Mouse (Mus musculus): ENCODE data around the gene Galr2. TPM values are rescaled to one million over a fixed set of nuclear protein-coding genes. Genes with fewer than 3 reads are reported as not detected.

The Galr2 gene
- polyA plus RNA-seq (2021; fragmentation: Nextera tagmentation) = not detected in 2 replicates
- long read RNA-seq, experiment 1 = 0 reads
- long read RNA-seq, experiment 2 = 0 reads

GRCm38 (mm10) chr11:116280751-116281663 lies at the start of gene Galr2:
Galr2 (plus strand) TSS chr11:116280939.

GRCm38 (mm10) chr11:116237742-116238395 lies 42.9 kb upstream of the Galr2 start, which contains the start of gene Evpl:
Evpl (minus strand) TSS chr11:116238077.

GRCm38 (mm10) chr11:116274045-116274666 lies 6.6 kb upstream of the Galr2 start, which contains the start of gene Srp68:
Srp68 (minus strand) TSS chr11:116274217.

DNA sequence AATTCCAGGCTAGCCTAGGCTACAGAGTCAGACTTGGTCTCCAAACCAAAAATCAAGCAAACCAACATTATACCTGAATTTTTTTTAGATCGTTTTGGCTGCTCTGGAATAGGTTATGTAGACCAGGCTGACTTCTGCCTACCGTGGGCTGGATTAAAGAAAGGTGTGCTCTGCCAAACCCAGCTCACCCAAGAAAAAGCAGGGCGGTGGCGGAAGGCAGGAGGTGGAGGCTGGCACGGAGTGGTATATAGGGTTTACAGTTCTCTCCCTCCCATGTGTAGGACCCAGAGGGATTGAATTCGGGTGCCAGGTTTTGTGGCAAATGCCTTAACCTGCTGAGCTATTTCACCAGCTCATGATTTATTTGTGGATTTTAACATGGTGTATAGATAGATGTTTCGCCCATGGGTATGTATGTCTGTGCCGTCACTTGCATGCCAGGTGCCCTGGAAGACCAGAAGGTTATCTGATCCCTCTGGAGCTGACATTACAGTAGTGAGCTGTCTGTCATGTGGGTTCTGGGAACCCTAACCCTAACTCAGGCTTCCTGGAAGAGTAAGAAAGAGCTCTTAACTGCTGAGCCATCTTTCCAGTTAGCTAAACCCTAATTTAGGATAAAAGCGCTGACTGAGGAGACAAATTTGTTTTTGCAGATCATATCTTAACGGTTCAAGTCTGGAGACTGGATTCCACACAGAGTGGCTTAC lies 26.4 kb downstream of the Galr2 start, which contains the start of gene Exoc7:
Gene Exoc7, minus strand, starts transcription at position 215 of the 707 bp plus-strand sequence.

Other genes with a start within 250 kb of the Galr2 start
- gene Unc13d, start 203.0 kb upstream of the Galr2 start, polyA plus RNA-seq (2021; fragmentation: Nextera tagmentation) = 1.0 and 1.3 TPM in 2 replicates
- 252 and 516 TPM in 2 replicates for gene Wbp2, start 193.9 kb upstream of the Galr2 start, polyA plus RNA-seq (2021; fragmentation: Nextera tagmentation)
- gene Trim47, start 153.7 kb upstream of the Galr2 start, polyA plus RNA-seq (2021; fragmentation: Nextera tagmentation) = 2.7 and 4.7 TPM in 2 replicates
- 2.0 and 2.8 TPM in 2 replicates for gene Trim65, start 149.8 kb upstream of the Galr2 start, polyA plus RNA-seq (2021; fragmentation: Nextera tagmentation)
- gene Mrpl38, start 142.1 kb upstream of the Galr2 start, polyA plus RNA-seq (2021; fragmentation: Nextera tagmentation) = 62.0 and 78.9 TPM in 2 replicates
- 25.2 and 27.1 TPM in 2 replicates for gene Fbf1, start 112.8 kb upstream of the Galr2 start, polyA plus RNA-seq (2021; fragmentation: Nextera tagmentation)
- 100.0 and 109 TPM in 2 replicates for gene Ten1, start 82.1 kb upstream of the Galr2 start, polyA plus RNA-seq (2021; fragmentation: Nextera tagmentation)
- gene Acox1, start 81.9 kb upstream of the Galr2 start, polyA plus RNA-seq (2021; fragmentation: Nextera tagmentation) = 65.0 and 76.9 TPM in 2 replicates
- 0.53 and 0.79 TPM in 2 replicates for gene Evpl, start 42.9 kb upstream of the Galr2 start, polyA plus RNA-seq (2021; fragmentation: Nextera tagmentation)
- gene Srp68, start 6.7 kb upstream of the Galr2 start, polyA plus RNA-seq (2021; fragmentation: Nextera tagmentation) = 25.9 and 34.4 TPM in 2 replicates
- 44.9 and 81.5 TPM in 2 replicates for gene Exoc7, start 26.3 kb downstream of the Galr2 start, polyA plus RNA-seq (2021; fragmentation: Nextera tagmentation)
- 1.0 and 3.7 TPM in 2 replicates for gene Foxj1, start 54.5 kb downstream of the Galr2 start, polyA plus RNA-seq (2021; fragmentation: Nextera tagmentation)
- 36.6 and 49.2 TPM in 2 replicates for gene Rnf157, start 132.1 kb downstream of the Galr2 start, polyA plus RNA-seq (2021; fragmentation: Nextera tagmentation)
- 4.5 and 15.9 TPM in 2 replicates for gene Ubald2, start 153.2 kb downstream of the Galr2 start, polyA plus RNA-seq (2021; fragmentation: Nextera tagmentation)
- 0.05 TPM in 1 of 2 replicates, not detected in the other for gene Qrich2, start 185.3 kb downstream of the Galr2 start, polyA plus RNA-seq (2021; fragmentation: Nextera tagmentation)
- gene Prpsap1, start 213.3 kb downstream of the Galr2 start, polyA plus RNA-seq (2021; fragmentation: Nextera tagmentation) = 54.8 and 59.0 TPM in 2 replicates
- gene Sphk1, start 250.0 kb downstream of the Galr2 start, polyA plus RNA-seq (2021; fragmentation: Nextera tagmentation) = 4.8 and 4.9 TPM in 2 replicates